Mouse (Mus musculus) kidney, postnatal 0 days (tissue): ENCODE results near the gene Drd3. TPM values are rescaled to one million over a fixed set of nuclear protein-coding genes. Genes with fewer than 3 reads are reported as not detected.

Source experiments
- ATAC-seq: fragments of 200-750 bp; cut with Nextera tagmentation; replicated peaks from 2 replicates; pipeline ENCODE4 v1.8.0; 2017; ENCODE audit warnings: low read depth, moderate number of reproducible peaks, moderate TSS enrichment, moderate library complexity; ENCODE audit not compliant: low FRiP score
- DNase-seq: peaks from one replicate; pipeline ENCODE4 v3.0.0-alpha.2; 2016; ENCODE audit warnings: low spot score
- H3K27ac ChIP-seq: fragments of 300-500 bp; sonication (generic); 2 replicates; pipeline ENCODE4 v1.5.1; 2014; ENCODE audit warnings: mild to moderate bottlenecking
- H3K27me3 ChIP-seq: fragments of 300-500 bp; sonication (generic); 2 replicates; pipeline ENCODE4 v1.6.1; 2014; ENCODE audit warnings: low read length, mixed read lengths; ENCODE audit not compliant: insufficient read depth
- H3K36me3 ChIP-seq: fragments of 300-500 bp; sonication (generic); 2 replicates; pipeline ENCODE4 v1.6.1; 2014; ENCODE audit warnings: low read length, mixed read lengths; ENCODE audit not compliant: insufficient read depth
- H3K4me1 ChIP-seq: fragments of 300-500 bp; sonication (generic); replicated peaks from 2 replicates; pipeline ENCODE4 v1.6.1; 2014; ENCODE audit warnings: antibody characterized with exemption, low read length, mixed read lengths; ENCODE audit not compliant: insufficient read depth
- H3K4me2 ChIP-seq: fragments of 300-500 bp; sonication (generic); 2 replicates; pipeline ENCODE4 v1.6.1; 2014; ENCODE audit warnings: mild to moderate bottlenecking, low read length, moderate library complexity, mixed read lengths
- H3K4me3 ChIP-seq: fragments of 300-500 bp; sonication (generic); replicated peaks from 2 replicates; pipeline ENCODE4 v1.5.1; 2014; ENCODE audit warnings: low read depth, low read length
- H3K9ac ChIP-seq: fragments of 300-500 bp; sonication (generic); 2 replicates; pipeline ENCODE4 v1.6.1; 2014; ENCODE audit warnings: low read depth, low read length
- H3K9me3 ChIP-seq: fragments of 300-500 bp; sonication (generic); replicated peaks from 2 replicates; pipeline ENCODE4 v1.6.1; 2016; ENCODE audit warnings: low read length, inconsistent platforms, mixed read lengths
- CTCF ChIP-seq: IDR thresholded peaks from 2 replicates; pipeline ENCODE4 v1.5.1; 2016; ENCODE audit warnings: antibody characterized with exemption, low read depth, mild to moderate bottlenecking, moderate library complexity
- WGBS: fragments of 180-500 bp; shearing (Covaris S2); extraction: QIAGEN DNeasy Blood & Tissue Kit; methylation state at CpG from one replicate; pipeline ENCODE4 v1.1.7; 2014; 5-methylcytosine and 5-hydroxymethylcytosine counted together
- polyA plus RNA-seq: library from polyadenylated mRNA; unstranded; fragments of >200 nt; fragmentation: Nextera tagmentation; extraction: Ambion mirVana; gene quantifications from 2 replicates; pipeline ENCODE4 v1.2.1, GENCODE M21; 2015

The Drd3 gene
- polyA plus RNA-seq, 1 experiment from 2014 or later: 0.08 TPM

DNA sequence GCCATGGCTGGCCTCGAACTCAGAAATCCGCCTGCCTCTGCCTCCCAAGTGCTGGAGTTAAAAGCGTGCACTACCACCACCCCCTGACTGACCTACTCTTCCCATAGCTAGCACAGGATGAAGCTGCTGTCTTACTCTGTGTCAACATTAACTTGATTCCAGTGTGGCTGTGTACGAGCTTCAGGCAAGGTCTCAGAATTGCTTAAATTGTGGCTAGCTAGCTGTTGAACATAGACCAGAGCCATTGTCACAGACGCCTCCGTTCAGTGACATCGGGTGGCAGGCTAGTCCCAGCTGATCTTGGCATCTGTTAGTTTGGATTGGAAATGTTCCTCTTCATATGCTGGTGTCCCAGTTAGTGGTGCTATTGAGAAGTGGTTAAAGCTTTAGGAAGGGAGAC is 42.5 kb upstream of the Drd3 start:
- 93% methylated on average over 7 of the region's 7 CpGs for WGBS
- Histone ChIP-seq H3K4me2 (no peak overlapping the region), H3K9ac (no peak overlapping the region), H3K9me3 (no peaks in the 10 kb centered on the region), H3K4me3 (no peak overlapping the region), H3K27ac (no peak overlapping the region), H3K36me3 (no peaks in the 10 kb centered on the region), H3K27me3 (no peaks in the 10 kb centered on the region), H3K4me1 (no peaks in the 10 kb centered on the region)
- no peak for TF ChIP-seq CTCF
- no peak for ATAC-seq
- DNase-seq: no peak

DNA sequence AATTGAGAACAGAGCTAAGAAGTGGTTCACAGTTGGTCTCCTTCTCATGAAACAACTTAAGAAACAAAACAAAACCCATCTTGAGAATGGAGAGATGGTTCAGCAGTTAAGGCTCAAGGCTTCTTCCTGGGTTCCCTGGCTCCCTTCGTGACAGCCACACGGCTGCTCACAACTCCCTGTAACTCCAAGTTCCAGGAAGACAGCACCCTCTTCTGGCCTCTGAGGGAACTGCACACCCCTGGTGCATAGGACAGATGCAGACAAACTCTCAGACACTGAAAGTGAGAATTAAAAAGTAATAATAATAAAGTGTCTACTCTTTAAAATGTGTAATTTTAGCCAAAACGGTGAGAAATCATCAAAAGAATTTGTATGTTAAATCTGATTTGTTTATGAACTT is 29.4 kb upstream of the Drd3 start:
- ATAC-seq: no peak
- DNase-seq: no peak
- H3K36me3 ChIP-seq: no peaks in the 10 kb centered on the region
- no peaks in the 10 kb centered on the region for H3K9me3 ChIP-seq
- H3K4me1 ChIP-seq: no peaks in the 10 kb centered on the region
- H3K4me2 ChIP-seq: no peak overlapping the region
- no peaks in the 10 kb centered on the region for H3K27me3 ChIP-seq
- H3K4me3 ChIP-seq: no peak overlapping the region
- no peak overlapping the region for H3K27ac ChIP-seq
- WGBS: 72% methylated on average over 3 of the region's 3 CpGs
- peak; percentile 33; the same call in 1 of the 2 replicates for TF ChIP-seq CTCF
- no peak overlapping the region for H3K9ac ChIP-seq

- DNase-seq (no peak), ATAC-seq (no peak)
- Histone ChIP-seq H3K9ac (no peak overlapping the region), H3K27ac (no peak overlapping the region), H3K4me2 (no peak overlapping the region), H3K4me1 (no peaks in the 10 kb centered on the region), H3K9me3 (no peaks in the 10 kb centered on the region), H3K27me3 (no peaks in the 10 kb centered on the region), H3K4me3 (no peak overlapping the region), H3K36me3 (no peaks in the 10 kb centered on the region)
- WGBS: 83% methylated on average over 8 of the region's 8 CpGs
- no peak for TF ChIP-seq CTCF
These were observed 24.2 kb upstream of the Drd3 start for GRCm38 (mm10) chr16:43729506-43730221.

GRCm38 (mm10) chr16:43730281-43730680 is 23.5 kb upstream of the Drd3 start:
- DNase-seq (no peak), ATAC-seq (no peak)
- Histone ChIP-seq H3K4me3 (no peak overlapping the region), H3K36me3 (no peaks in the 10 kb centered on the region), H3K27ac (no peak overlapping the region), H3K4me1 (no peaks in the 10 kb centered on the region), H3K27me3 (no peaks in the 10 kb centered on the region), H3K9ac (no peak overlapping the region), H3K9me3 (no peaks in the 10 kb centered on the region), H3K4me2 (no peak overlapping the region)
- 86% methylated on average over 4 of the region's 4 CpGs for WGBS
- no peak for TF ChIP-seq CTCF

- Histone ChIP-seq H3K4me1 (no peaks in the 10 kb centered on the region), H3K27ac (no peak overlapping the region), H3K9me3 (no peaks in the 10 kb centered on the region), H3K36me3 (no peaks in the 10 kb centered on the region), H3K4me2 (no peak overlapping the region), H3K9ac (no peak overlapping the region), H3K27me3 (no peaks in the 10 kb centered on the region), H3K4me3 (no peak overlapping the region)
- WGBS: 93% methylated on average over 10 of the region's 10 CpGs
- no peak for ATAC-seq
- no peak for DNase-seq
- TF ChIP-seq CTCF: no peak
These were observed 21.3 kb upstream of the Drd3 start for GRCm38 (mm10) chr16:43732496-43732895.

DNA sequence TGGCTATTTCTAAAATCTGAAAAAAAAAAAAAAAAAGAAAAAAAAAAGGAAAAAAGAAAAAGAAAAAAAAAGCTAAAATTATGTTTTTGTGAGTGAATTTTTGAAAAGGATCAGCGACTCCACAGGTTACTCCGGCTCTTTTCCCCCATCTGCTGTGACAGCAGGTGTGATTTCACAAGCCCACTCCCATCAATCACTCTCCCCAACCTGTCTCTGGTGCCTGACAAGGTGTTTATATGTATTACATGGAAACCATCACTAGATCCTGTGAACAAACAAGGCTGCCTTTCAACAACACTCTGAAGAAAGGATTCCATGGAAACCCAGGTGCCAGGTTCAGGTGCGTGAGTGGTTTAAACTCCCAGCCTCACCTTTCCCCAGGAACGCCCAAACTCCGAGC is 20.9 kb upstream of the Drd3 start:
- Histone ChIP-seq H3K9ac (no peak overlapping the region), H3K4me1 (no peaks in the 10 kb centered on the region), H3K27me3 (no peaks in the 10 kb centered on the region), H3K4me3 (no peak overlapping the region), H3K27ac (no peak overlapping the region), H3K4me2 (no peak overlapping the region), H3K9me3 (no peaks in the 10 kb centered on the region), H3K36me3 (no peaks in the 10 kb centered on the region)
- TF ChIP-seq CTCF: no peak
- ATAC-seq: no peak
- no peak for DNase-seq
- 85% methylated on average over 5 of the region's 5 CpGs for whole genome bisulfite sequencing

GRCm38 (mm10) chr16:43737933-43738332 is 15.9 kb upstream of the Drd3 start:
- no peaks in the 10 kb centered on the region for H3K9me3 ChIP-seq
- no peak overlapping the region for H3K9ac ChIP-seq
- no peaks in the 10 kb centered on the region for H3K4me1 ChIP-seq
- no peaks in the 10 kb centered on the region for H3K36me3 ChIP-seq
- H3K27me3 ChIP-seq: no peaks in the 10 kb centered on the region
- ATAC-seq (no peak), DNase-seq (no peak)
- 31% methylated on average over 4 of the region's 4 CpGs for WGBS
- H3K27ac ChIP-seq: no peak overlapping the region
- no peak for TF ChIP-seq CTCF
- no peak overlapping the region for H3K4me2 ChIP-seq
- H3K4me3 ChIP-seq: no peak overlapping the region
